ENCODE assay signal across 11 mouse cellular contexts in genomic region chr4:139966981-139967380, GRCm38 (mm10). TPM values are rescaled to one million over a fixed set of nuclear protein-coding genes. Genes with fewer than 3 reads are reported as not detected.
DNase-seq lines count a peak whose midpoint lies in the region; ATAC-seq and TF ChIP-seq lines count a peak whose summit lies in the region.
"Had no signal": no experiment of that assay in that cellular context is flagged by ENCODE, and none has a peak within 500 bp of the region (broad histone marks: within the 10 kb centered on the region; RNA-seq: fewer than 3 reads in every experiment).

No protein-coding gene starts in this region.

- peak overlapping the region; percentile 6; the same call in 1 of the 2 replicates for H3K9ac ChIP-seq in lung, embryonic 15.5 days
- H3K9ac ChIP-seq in kidney, embryonic 14.5 days (ENCODE audit: low read depth, low read length): peak overlapping the region; percentile 23
- H3K9ac ChIP-seq: forebrain, embryonic 13.5 days; limb, embryonic 13.5 days had no signal

- no peak for TF ChIP-seq POLR2A in olfactory bulb, adult 2 months (IDR thresholded peaks at IDR 0.05; ENCODE audit: insufficient read depth, low read depth, low read length)

- intact Hi-C loops in gastrocnemius, adult 2 months (cut with DNase I): no loop called here

- no peak for TF ChIP-seq CTCF in gastrocnemius, adult 2 months (IDR thresholded peaks at IDR 0.05)
- no peak for TF ChIP-seq CTCF in olfactory bulb, adult 2 months (IDR thresholded peaks at IDR 0.05; ENCODE audit: insufficient read depth, low read depth, low read length)

- no peaks in the 10 kb centered on the region for H3K36me3 ChIP-seq in lung, embryonic 15.5 days
- H3K36me3 ChIP-seq in kidney, embryonic 14.5 days (ENCODE audit: control insufficient read depth, insufficient read depth, low read length): no peaks in the 10 kb centered on the region
- H3K36me3 ChIP-seq: limb, embryonic 13.5 days had no signal

- DNase-seq in gastrocnemius, adult 2 months: no peak
- no peak for DNase-seq in gastrocnemius, postnatal 4 days (ENCODE audit: low spot score in 2 of 2)
- no peak for DNase-seq in lung, postnatal 10 days
- no peak for DNase-seq in left cerebral cortex, adult 18-20 months (ENCODE audit: low spot score in 2 of 2)

- H3K4me3 ChIP-seq in gastrocnemius, adult 2 months: peak overlapping the region; percentile 45
- no peak overlapping the region for H3K4me3 ChIP-seq in lung, embryonic 15.5 days
- peak overlapping the region; percentile 12 for H3K4me3 ChIP-seq in kidney, embryonic 14.5 days (ENCODE audit: low read length)
- H3K4me3 ChIP-seq in olfactory bulb, adult 2 months (ENCODE audit: insufficient read depth, low read depth, low read length): 0 out of 2 replicates have a peak overlapping the region, but pooled peaks have one; percentile 9
- H3K4me3 ChIP-seq: forebrain, embryonic 13.5 days; heart, adult 2 months; limb, embryonic 13.5 days had no signal

- no peaks in the 10 kb centered on the region for H3K9me3 ChIP-seq in lung, embryonic 15.5 days
- no peaks in the 10 kb centered on the region for H3K9me3 ChIP-seq in kidney, embryonic 14.5 days (ENCODE audit: control insufficient read depth, low read length)
- H3K9me3 ChIP-seq: forebrain, embryonic 13.5 days; limb, embryonic 13.5 days had no signal

- H3K4me1 ChIP-seq in lung, embryonic 15.5 days: peaks cover 15% of the 10 kb centered on the region
- H3K4me1 ChIP-seq in kidney, embryonic 14.5 days (ENCODE audit: control insufficient read depth, insufficient read depth, low read length): peaks cover 16% of the 10 kb centered on the region; the same call in 1 of the 2 replicates
- peaks cover 18% of the 10 kb centered on the region for H3K4me1 ChIP-seq in olfactory bulb, adult 2 months (ENCODE audit: control insufficient read depth, insufficient read depth, low read length)

- WGBS in lung, embryonic 15.5 days: 38% methylated on average over 3 of the region's 3 CpGs
- WGBS in kidney, embryonic 14.5 days: 27% methylated on average over 3 of the region's 3 CpGs
- 76% methylated on average over 3 of the region's 3 CpGs for WGBS in olfactory bulb, adult 2 months

- H3K4me2 ChIP-seq in lung, embryonic 15.5 days: peak overlapping the region; percentile 35
- peak overlapping the region; percentile 34 for H3K4me2 ChIP-seq in kidney, embryonic 14.5 days (replicated peaks; ENCODE audit: low read depth, low read length)
- H3K4me2 ChIP-seq: forebrain, embryonic 13.5 days; limb, embryonic 13.5 days had no signal

- no peaks in the 10 kb centered on the region for H3K27me3 ChIP-seq in lung, embryonic 15.5 days
- H3K27me3 ChIP-seq in kidney, embryonic 14.5 days (ENCODE audit: control insufficient read depth, insufficient read depth, low read length): no peaks in the 10 kb centered on the region

- no peak for ATAC-seq in lung, embryonic 15.5 days (ENCODE audit: borderline replicate concordance, extremely low read depth, low FRiP score, low TSS enrichment)
- ATAC-seq in kidney, embryonic 14.5 days (ENCODE audit: low FRiP score, low TSS enrichment): peak; percentile 45; the same call in 1 of the 2 replicates
- no peak for ATAC-seq in CD4-positive, CD25-positive, alpha-beta regulatory T cell, adult 4 months
- ATAC-seq: forebrain, embryonic 13.5 days had no signal

- H3K27ac ChIP-seq in gastrocnemius, adult 2 months: no peak overlapping the region
- peak overlapping the region; percentile 84 for H3K27ac ChIP-seq in lung, embryonic 15.5 days
- peak overlapping the region; percentile 89 for H3K27ac ChIP-seq in kidney, embryonic 14.5 days (ENCODE audit: low read depth, low read length)
- H3K27ac ChIP-seq in olfactory bulb, adult 2 months (ENCODE audit: insufficient read depth, low read depth, low read length): peak overlapping the region; percentile 71; the same call in 1 of the 2 replicates
- H3K27ac ChIP-seq: limb, embryonic 13.5 days had no signal

RNA-seq across cellular contexts. Expression of gene Klhdc7a, which starts 0.8 kb away (rescaled TPM):
- total RNA-seq in gastrocnemius, adult 2 months (2021): under 1 TPM in 1 of 2 experiments, not detected in 1; 0.22 TPM
- 1 to 10 TPM in 1 of 2 experiments, under 1 TPM in 1; 0.44 to 1.3 TPM for total RNA-seq in gastrocnemius, postnatal 4 days (2021)
- 0.83 and 1.1 TPM in 2 replicates for polyA plus RNA-seq in lung, embryonic 15.5 days (2015; fragmentation: Nextera tagmentation; extraction: Ambion mirVana)
- 2.0 and 4.1 TPM in 2 replicates for polyA plus RNA-seq in kidney, embryonic 14.5 days (2014; fragmentation: Nextera tagmentation; extraction: Ambion mirVana)
- polyA plus RNA-seq in olfactory bulb, adult 2 months (2012; ENCODE audit: insufficient read depth, insufficient read length, low replicate concordance, missing spikeins): not detected in 2 replicates
- under 1 TPM in 1 of 2 experiments, not detected in 1; 0.04 TPM for polyA plus RNA-seq in CD4-positive, CD25-positive, alpha-beta regulatory T cell, adult 4 months (2017; shearing (Covaris generic))
- total RNA-seq in left cerebral cortex, adult 18-20 months (2021): 1 to 10 TPM; 6.8 to 8.6 TPM
